Mouse (Mus musculus) CH12.LX (cell line): ENCODE results near the gene Gck.

Source experiments
- CTCF ChIP-seq, 2 experiments: IDR thresholded peaks in 1 of 2; conservative IDR thresholded peaks in 1 of 2; 2 replicates each; pipeline ENCODE4 v1.5.1; 2011 to 2012; ENCODE audit warnings: low read depth in 2 of 2, low read length in 2 of 2, improper control_type of control experiment in 1 of 2, inconsistent platforms in 1 of 2, mild to moderate bottlenecking in 1 of 2, moderate library complexity in 1 of 2
- EP300 ChIP-seq: IDR thresholded peaks from 2 replicates; pipeline ENCODE4 v1.6.1; 2011; ENCODE audit warnings: low read length, improper control_type of control experiment
- POLR2A ChIP-seq: IDR thresholded peaks from 2 replicates; pipeline ENCODE4 v1.6.1; 2011; ENCODE audit warnings: low read depth, mild to moderate bottlenecking, improper control_type of control experiment, low read length
- ZKSCAN1 ChIP-seq: IDR thresholded peaks from 2 replicates; pipeline ENCODE4 v1.6.1; 2012; ENCODE audit warnings: low read depth, inconsistent platforms, low read length, improper control_type of control experiment, borderline replicate concordance
- ZMIZ1 ChIP-seq: IDR thresholded peaks from 2 replicates; pipeline ENCODE4 v1.6.1; 2012; ENCODE audit warnings: low read depth, mild to moderate bottlenecking, inconsistent platforms, low read length, improper control_type of control experiment

DNA sequence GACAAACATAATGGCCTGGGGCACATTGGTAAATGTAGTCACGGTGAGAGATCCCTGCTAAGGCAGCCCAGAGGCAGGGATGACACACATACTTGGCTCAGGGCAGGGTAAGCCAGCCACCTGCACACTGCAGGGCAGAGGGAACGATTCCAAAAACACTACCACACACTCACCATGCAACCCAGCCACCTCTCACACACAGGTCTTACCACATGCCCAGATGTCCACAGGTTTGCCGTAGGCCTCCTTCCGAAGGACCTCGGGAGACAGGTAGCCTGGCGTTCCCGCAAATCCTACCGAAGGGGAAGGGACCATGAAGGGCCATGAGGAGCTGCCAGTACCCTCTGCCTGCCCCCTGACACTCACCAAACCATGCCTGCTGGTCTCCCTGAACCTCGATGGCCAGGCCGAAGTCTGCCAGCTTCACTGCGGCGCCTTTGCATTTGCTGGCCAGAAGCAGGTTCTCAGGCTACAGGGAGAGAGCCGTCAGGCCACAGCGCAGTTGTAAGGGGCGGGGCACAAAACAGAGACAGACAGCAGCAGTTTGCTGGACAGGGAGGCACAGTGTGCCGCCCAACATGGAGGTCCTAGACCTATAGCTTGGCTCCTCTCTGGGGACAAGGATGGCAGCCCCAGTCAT lies 40.2 kb upstream of the Gck start:
- TF ChIP-seq CTCF (conservative IDR thresholded peaks at IDR 0.05 in 1 of 2, IDR thresholded peaks at IDR 0.05 in 1 of 2; ENCODE audit: low read depth in 2 of 2, low read length in 2 of 2): no peak
- TF ChIP-seq ZKSCAN1: no peak
- TF ChIP-seq ZMIZ1: no peak
- TF ChIP-seq EP300: no peak
- no peak for TF ChIP-seq POLR2A
